Mouse (Mus musculus) cortical plate, adult 2 months (tissue): ENCODE data around the gene Cap2. TPM values are rescaled to one million over a fixed set of nuclear protein-coding genes. Genes with fewer than 3 reads are reported as not detected.

Experiments used
- H3K27ac ChIP-seq: fragments of 200-500 bp; 2 replicates; pipeline ENCODE4 v1.5.1; 2012; ENCODE audit warnings: low read length, control low read depth, inconsistent platforms; ENCODE audit not compliant: insufficient read depth
- H3K4me1 ChIP-seq: fragments of 200-500 bp; 2 replicates; pipeline ENCODE4 v1.6.1; 2011; ENCODE audit warnings: low read length; ENCODE audit not compliant: control insufficient read depth, insufficient read depth
- H3K4me3 ChIP-seq: fragments of 200-500 bp; 2 replicates; pipeline ENCODE4 v1.5.1; 2011; ENCODE audit warnings: mild to moderate bottlenecking, low read length, control low read depth; ENCODE audit not compliant: insufficient read depth
- CTCF ChIP-seq: fragments of 200-500 bp; IDR thresholded peaks from 2 replicates; pipeline ENCODE4 v1.5.1; 2011; ENCODE audit warnings: mild to moderate bottlenecking, control low read depth, low read length; ENCODE audit not compliant: insufficient read depth; ENCODE audit errors: extremely low read depth
- POLR2A ChIP-seq: fragments of 200-500 bp; IDR thresholded peaks from 2 replicates; pipeline ENCODE4 v1.6.1; 2011; ENCODE audit warnings: mild to moderate bottlenecking, low read length, control low read depth; ENCODE audit not compliant: insufficient read depth; ENCODE audit errors: extremely low read depth
- polyA plus RNA-seq: library from polyadenylated mRNA; depleted of rRNA; stranded (reverse); fragments of >200 nt; gene quantifications from 2 replicates; pipeline ENCODE4 v1.2.3, GENCODE M21; 2012

The Cap2 gene
- polyA plus RNA-seq, 1 experiment: 213 TPM

DNA sequence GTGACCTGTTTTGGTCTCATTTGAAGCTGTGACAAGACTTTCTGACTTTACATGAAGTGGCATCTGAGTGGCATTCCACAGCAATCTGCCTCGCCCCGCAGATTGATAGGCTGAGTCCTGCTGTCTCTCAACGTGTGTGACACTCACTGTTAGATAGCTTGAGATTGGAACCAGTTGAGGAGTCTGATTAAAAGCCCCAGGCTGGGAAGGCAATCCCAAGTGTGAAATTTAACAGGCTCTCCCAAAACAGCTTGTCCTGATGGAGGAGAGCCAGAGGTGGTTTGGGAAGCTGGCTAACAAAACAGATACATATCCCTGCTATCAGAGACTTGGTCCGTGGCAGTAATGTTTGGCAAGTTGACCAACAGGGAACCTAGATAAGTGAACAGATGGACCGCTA, 21.6 kb downstream of the Cap2 start:
- no peak overlapping the region for H3K4me3 ChIP-seq
- TF ChIP-seq CTCF (no peak), POLR2A (no peak)
- H3K4me1 ChIP-seq: peaks cover 11% of the 10 kb centered on the region
- peak overlapping the region; percentile 12; the same call in 1 of the 2 replicates for H3K27ac ChIP-seq

DNA sequence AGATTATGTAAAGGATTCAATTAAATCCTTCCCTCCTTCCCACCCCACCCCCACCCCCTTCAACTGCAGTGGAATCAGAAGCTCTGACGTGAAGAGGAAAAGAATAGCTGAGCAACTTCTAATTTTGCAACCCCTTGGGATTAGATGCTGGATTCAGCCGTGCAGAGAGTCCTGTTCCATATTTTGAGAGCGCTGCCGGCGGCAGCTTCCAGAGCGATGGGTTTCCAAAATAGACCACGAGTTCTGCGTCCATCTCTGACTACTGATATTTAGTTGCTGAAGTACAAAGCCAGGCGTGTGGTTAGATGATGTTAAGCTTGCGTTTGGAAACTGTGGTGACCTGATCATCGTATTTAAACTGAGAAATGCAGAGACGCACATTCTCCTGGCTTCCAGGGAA, 22.1 kb downstream of the Cap2 start:
- H3K4me3 ChIP-seq: no peak overlapping the region
- peak overlapping the region; percentile 23; the same call in 1 of the 2 replicates for H3K27ac ChIP-seq
- H3K4me1 ChIP-seq: peaks cover 11% of the 10 kb centered on the region
- no peak for TF ChIP-seq CTCF
- TF ChIP-seq POLR2A: no peak

DNA sequence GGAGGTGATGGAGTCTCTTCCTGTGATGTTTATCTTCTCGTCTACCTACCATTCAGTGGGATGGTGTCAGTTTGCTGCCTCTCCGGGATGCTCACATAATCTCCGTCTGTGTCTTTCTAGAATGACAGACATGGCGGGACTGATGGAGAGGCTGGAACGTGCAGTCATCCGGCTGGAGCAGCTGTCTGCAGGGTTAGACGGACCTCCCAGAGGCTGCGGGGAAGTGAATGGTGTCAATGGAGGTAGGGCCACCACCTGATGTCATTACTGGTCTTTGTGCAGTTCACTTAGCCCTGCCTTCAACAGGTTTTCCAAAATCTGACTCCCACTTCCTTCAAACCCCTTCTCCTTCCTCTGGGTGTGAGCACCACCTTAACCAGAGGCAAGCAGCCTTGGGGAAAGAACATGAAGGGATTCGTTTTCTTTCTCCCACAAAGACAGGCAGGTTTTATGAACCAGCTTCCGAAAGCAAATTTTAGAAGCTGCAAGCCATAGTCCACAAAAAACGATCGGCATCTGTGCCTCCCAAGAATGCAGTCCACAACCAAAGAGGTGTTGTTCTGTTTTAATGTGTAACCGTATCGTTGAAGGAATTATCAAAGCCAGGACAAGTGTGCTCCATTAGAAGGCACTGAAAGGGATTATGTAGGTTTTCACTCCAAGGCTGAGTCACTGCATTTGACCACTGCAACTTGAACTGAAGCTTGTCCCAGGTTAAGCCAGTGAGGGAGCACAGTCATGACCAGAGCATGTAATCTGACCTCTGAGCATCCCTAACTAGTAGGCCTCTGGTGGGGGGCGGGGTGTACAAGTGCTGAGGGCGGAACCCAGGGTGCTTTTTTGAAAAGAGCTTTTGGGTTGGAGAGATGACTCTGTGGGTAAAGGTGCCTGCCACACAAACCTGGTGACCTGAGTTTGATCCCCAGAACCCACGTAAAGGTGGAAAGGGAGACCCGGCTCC, 23.9 kb downstream of the Cap2 start:
- TF ChIP-seq CTCF (no peak), POLR2A (no peak)
- H3K4me3 ChIP-seq: no peak overlapping the region
- H3K27ac ChIP-seq: no peak overlapping the region
- H3K4me1 ChIP-seq: peaks cover 13% of the 10 kb centered on the region

DNA sequence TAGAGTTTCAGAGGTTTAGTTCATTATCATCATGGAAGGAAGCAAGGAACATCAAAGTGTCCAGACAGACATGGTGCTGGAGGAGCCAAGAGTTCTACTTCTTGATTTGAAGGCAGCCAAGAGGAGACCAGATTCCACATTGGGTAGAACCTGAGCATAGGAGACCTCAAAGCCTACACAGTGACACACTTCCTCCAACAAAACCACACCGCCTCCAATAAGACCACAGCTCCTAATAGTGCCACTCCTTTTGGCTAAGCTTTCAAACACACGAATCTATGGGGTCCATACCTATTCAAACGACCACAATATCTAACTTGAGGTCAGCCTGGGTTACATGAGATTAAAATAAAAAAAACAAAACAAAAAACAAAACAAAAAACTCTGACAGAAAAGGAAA, 25.0 kb downstream of the Cap2 start:
- TF ChIP-seq CTCF (no peak), POLR2A (no peak)
- H3K27ac ChIP-seq: no peak overlapping the region
- no peak overlapping the region for H3K4me3 ChIP-seq
- H3K4me1 ChIP-seq: peaks cover 15% of the 10 kb centered on the region

DNA sequence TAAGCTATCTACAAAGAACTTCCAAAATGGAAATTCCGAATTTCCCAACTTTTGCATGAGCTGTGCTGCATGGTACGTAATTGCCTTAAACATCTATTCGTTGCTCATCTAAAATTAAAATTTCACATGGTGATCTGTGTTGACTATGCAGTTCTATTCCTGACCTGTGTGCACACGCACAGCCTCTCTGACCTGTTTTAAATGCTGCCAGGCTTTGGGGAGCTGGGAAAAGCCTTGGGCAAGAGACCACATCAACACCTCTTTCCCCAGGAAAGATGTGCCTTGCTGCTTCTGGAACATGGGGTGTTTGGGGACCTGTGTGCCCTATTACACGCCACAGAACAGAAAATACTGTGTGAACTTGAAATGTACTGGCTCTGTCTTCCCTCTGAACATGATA, 25.7 kb downstream of the Cap2 start:
- no peak overlapping the region for H3K27ac ChIP-seq
- no peak overlapping the region for H3K4me3 ChIP-seq
- peaks cover 20% of the 10 kb centered on the region for H3K4me1 ChIP-seq
- TF ChIP-seq CTCF: no peak
- TF ChIP-seq POLR2A: no peak

DNA sequence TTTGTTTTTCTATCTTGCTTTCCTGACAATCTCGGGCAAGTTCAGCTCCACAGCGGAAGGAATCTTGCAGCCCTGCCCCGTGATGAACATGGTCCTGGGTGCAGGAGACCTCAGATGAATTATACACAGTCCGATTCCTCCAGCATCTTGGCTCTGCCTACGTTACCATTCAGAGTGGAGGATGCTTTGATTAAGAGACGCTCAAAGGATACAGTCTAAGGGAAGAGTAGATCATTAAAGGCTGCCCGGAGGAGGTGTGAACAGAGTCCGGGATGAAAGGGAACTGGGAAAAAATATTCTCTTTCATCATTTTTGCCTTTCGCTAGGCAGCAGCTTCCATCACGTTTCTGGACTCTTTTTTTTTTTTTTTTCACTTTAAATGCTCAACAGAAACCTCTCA, 27.4 kb downstream of the Cap2 start:
- no peak overlapping the region for H3K27ac ChIP-seq
- no peak overlapping the region for H3K4me3 ChIP-seq
- peaks cover 15% of the 10 kb centered on the region for H3K4me1 ChIP-seq
- TF ChIP-seq CTCF (no peak), POLR2A (no peak)

DNA sequence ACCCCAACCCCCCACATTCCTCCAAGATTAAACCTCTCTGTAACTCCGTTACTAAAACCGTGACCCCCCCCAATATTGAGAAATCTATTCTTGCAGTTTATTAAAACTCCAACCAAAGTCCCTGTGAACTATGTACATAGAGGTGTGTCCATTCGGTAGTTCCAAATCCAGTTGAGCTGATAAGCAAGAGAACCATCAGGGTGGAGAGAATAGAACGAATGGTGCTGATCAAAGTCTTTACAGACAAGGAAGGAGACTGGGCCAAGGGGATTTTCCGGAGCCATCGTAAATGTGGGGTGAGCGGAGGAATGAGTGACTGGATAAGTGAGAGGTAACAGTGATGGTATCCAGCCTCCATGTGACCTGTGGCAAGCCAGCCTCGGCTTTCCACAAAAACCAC, 28.9 kb downstream of the Cap2 start:
- TF ChIP-seq CTCF (no peak), POLR2A (no peak)
- H3K4me3 ChIP-seq: no peak overlapping the region
- peaks cover 13% of the 10 kb centered on the region for H3K4me1 ChIP-seq
- H3K27ac ChIP-seq: no peak overlapping the region

DNA sequence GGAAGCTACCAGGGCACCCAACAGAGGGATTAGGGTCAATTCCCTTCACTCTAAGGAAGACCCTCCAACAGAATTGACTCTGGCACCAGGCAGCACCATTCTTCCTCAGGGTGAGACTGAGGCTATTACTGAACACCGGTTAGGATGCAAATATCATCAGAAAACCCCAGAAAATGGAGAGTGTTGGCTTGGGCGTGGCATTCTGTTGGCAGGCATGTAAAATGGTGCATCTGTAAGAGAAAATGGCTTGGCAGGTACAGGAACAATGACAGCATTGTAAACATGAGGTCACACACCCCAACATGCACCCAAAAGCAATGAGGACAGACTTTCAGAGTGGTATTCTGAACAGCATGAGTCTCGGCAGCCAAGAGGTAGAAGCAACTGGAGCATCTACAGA, 30.0 kb downstream of the Cap2 start:
- Histone ChIP-seq H3K4me3 (no peak overlapping the region), H3K27ac (no peak overlapping the region), H3K4me1 (peaks cover 13% of the 10 kb centered on the region)
- TF ChIP-seq CTCF (no peak), POLR2A (no peak)

DNA sequence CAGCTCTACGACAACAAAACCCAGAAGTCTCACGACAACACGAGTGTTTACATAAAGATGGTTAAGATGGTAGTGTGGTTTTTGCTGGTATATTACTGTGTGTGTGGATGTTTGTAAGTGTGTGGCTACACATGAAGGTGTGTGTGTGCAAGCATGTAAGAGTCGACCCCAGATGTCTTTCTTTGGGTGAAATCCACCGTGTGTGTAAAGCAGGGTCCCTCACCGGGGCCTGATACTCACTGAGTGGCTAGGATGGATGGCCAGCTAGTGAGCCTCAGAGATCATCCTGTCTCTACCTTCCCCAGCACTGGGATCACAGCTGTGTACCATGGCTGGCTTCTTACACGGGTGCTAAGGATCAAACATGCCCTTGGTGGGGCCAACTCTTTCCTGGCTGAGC, 30.6 kb downstream of the Cap2 start:
- no peak overlapping the region for H3K27ac ChIP-seq
- no peak for TF ChIP-seq CTCF
- no peak for TF ChIP-seq POLR2A
- peaks cover 13% of the 10 kb centered on the region for H3K4me1 ChIP-seq
- H3K4me3 ChIP-seq: no peak overlapping the region
